18 mouse cellular contexts compared by ENCODE assay signal in the genomic region with DNA sequence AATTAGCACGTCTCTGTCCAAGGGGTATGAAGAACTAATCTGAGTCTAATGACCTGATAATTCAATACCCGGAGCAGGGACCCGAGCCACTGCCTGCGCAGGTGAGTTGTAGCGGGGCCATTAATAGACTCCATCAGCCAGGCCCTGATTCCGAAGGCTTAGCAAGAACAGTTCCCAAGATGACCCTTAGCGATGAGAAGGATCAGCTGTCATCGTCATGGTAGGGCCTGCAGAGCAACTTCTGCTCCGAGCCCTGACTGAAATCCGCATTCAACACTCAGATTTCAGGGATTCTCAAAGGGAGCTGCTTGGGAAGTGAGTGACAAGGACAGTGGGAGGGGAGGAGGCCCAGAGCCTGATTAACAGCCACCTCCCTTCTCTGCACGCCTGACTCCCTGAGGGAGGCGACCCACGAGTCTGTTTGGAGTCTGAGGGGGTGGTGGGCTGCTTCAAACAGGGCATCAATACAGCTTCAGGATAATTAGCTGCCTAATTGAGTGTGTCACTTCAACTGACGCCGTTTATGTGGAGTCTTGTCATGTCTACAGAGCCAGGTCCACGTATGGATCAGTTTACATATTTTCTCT. TPM values are rescaled to one million over a fixed set of nuclear protein-coding genes. Genes with fewer than 3 reads are reported as not detected.
DNase-seq lines count a peak whose midpoint lies in the region; ATAC-seq lines count a peak whose summit lies in the region.
"Had no signal": no experiment of that assay in that cellular context is flagged by ENCODE, and none has a peak within 500 bp of the region (broad histone marks: within the 10 kb centered on the region; RNA-seq: fewer than 3 reads in every experiment).

No protein-coding gene starts in this region.

- no peaks in the 10 kb centered on the region for H3K36me3 ChIP-seq in kidney, embryonic 14.5 days (ENCODE audit: control insufficient read depth, insufficient read depth, low read length)
- H3K36me3 ChIP-seq in midbrain, embryonic 13.5 days, result no peaks in the 10 kb centered on the region
- no peaks in the 10 kb centered on the region for H3K36me3 ChIP-seq in midbrain, embryonic 16.5 days (ENCODE audit: control insufficient read depth, insufficient read depth, low read length)
- no peaks in the 10 kb centered on the region for H3K36me3 ChIP-seq in hindbrain, embryonic 12.5 days
- H3K36me3 ChIP-seq: neural tube, embryonic 15.5 days had no signal

- ATAC-seq in kidney, embryonic 14.5 days (ENCODE audit: low FRiP score, low TSS enrichment), result peak; percentile 90
- ATAC-seq in midbrain, embryonic 13.5 days, result no peak
- no peak for ATAC-seq in midbrain, embryonic 16.5 days
- peak; percentile 27; the same call in 1 of the 2 replicates for ATAC-seq in hindbrain, embryonic 12.5 days (ENCODE audit: low FRiP score)
- ATAC-seq: liver, postnatal 0 days had no signal

- no peak for DNase-seq in kidney, adult 18-20 months
- peak; percentile 40 for DNase-seq in retina, embryonic 14.5 days (ENCODE audit: low spot score)
- no peak for DNase-seq in lung, postnatal 14 days
- no peak for DNase-seq in frontal cortex, postnatal 36 days (ENCODE audit: low spot score in 2 of 2)
- DNase-seq: cerebellum, adult 9-11 months; gastrocnemius, adult 2 months; heart, postnatal 10 days; kidney, postnatal 10 days; layer of hippocampus, postnatal 36 days; liver, postnatal 0 days; lung, postnatal 10 days; thymus, adult 2 months had no signal

- H3K9ac ChIP-seq in kidney, embryonic 14.5 days (ENCODE audit: low read depth, low read length), result no peak overlapping the region
- no peak overlapping the region for H3K9ac ChIP-seq in midbrain, embryonic 13.5 days (replicated peaks)
- no peak overlapping the region for H3K9ac ChIP-seq in midbrain, embryonic 16.5 days (ENCODE audit: low read depth, low read length)
- no peak overlapping the region for H3K9ac ChIP-seq in hindbrain, embryonic 12.5 days
- H3K9ac ChIP-seq: liver, postnatal 0 days; neural tube, embryonic 15.5 days had no signal

- H3K4me1 ChIP-seq in kidney, embryonic 14.5 days (ENCODE audit: control insufficient read depth, insufficient read depth, low read length), result 0 out of 2 replicates have a peak, but pooled peaks cover 10% of the 10 kb centered on the region
- H3K4me1 ChIP-seq in midbrain, embryonic 13.5 days (replicated peaks), result peaks cover 25% of the 10 kb centered on the region
- peaks cover 21% of the 10 kb centered on the region for H3K4me1 ChIP-seq in midbrain, embryonic 16.5 days (ENCODE audit: control insufficient read depth, insufficient read depth, low read length)
- H3K4me1 ChIP-seq in hindbrain, embryonic 12.5 days, result peaks cover 23% of the 10 kb centered on the region

- no peak overlapping the region for H3K27ac ChIP-seq in kidney, embryonic 14.5 days (ENCODE audit: low read depth, low read length)
- 0 out of 2 replicates have a peak overlapping the region, but pooled peaks have one; percentile 14 for H3K27ac ChIP-seq in midbrain, embryonic 13.5 days
- no peak overlapping the region for H3K27ac ChIP-seq in midbrain, embryonic 16.5 days (ENCODE audit: low read length)
- no peak overlapping the region for H3K27ac ChIP-seq in hindbrain, embryonic 12.5 days
- H3K27ac ChIP-seq: gastrocnemius, adult 2 months; neural tube, embryonic 15.5 days had no signal

- H3K27me3 ChIP-seq in kidney, embryonic 14.5 days (ENCODE audit: control insufficient read depth, insufficient read depth, low read length), result no peaks in the 10 kb centered on the region
- H3K27me3 ChIP-seq in midbrain, embryonic 13.5 days, result peaks cover 15% of the 10 kb centered on the region; the same call in 1 of the 2 replicates
- no peaks in the 10 kb centered on the region for H3K27me3 ChIP-seq in midbrain, embryonic 16.5 days (ENCODE audit: control insufficient read depth, insufficient read depth, low read depth, low read length)
- no peaks in the 10 kb centered on the region for H3K27me3 ChIP-seq in hindbrain, embryonic 12.5 days
- H3K27me3 ChIP-seq: neural tube, embryonic 15.5 days had no signal

- no peak overlapping the region for H3K4me3 ChIP-seq in kidney, embryonic 14.5 days (ENCODE audit: low read length)
- no peak overlapping the region for H3K4me3 ChIP-seq in midbrain, embryonic 13.5 days (replicated peaks)
- no peak overlapping the region for H3K4me3 ChIP-seq in midbrain, embryonic 16.5 days (ENCODE audit: low read depth, low read length)
- no peak overlapping the region for H3K4me3 ChIP-seq in hindbrain, embryonic 12.5 days
- H3K4me3 ChIP-seq: gastrocnemius, adult 2 months; neural tube, embryonic 15.5 days had no signal

- 35% methylated on average over 16 of the region's 16 CpGs for WGBS in kidney, embryonic 14.5 days
- WGBS in midbrain, embryonic 13.5 days, result 41% methylated on average over 16 of the region's 16 CpGs
- 33% methylated on average over 16 of the region's 16 CpGs for WGBS in midbrain, embryonic 16.5 days
- WGBS in hindbrain, embryonic 12.5 days, result 45% methylated on average over 16 of the region's 16 CpGs

- no peak overlapping the region for H3K4me2 ChIP-seq in kidney, embryonic 14.5 days (replicated peaks; ENCODE audit: low read depth, low read length)
- no peak overlapping the region for H3K4me2 ChIP-seq in midbrain, embryonic 13.5 days (replicated peaks)
- no peak overlapping the region for H3K4me2 ChIP-seq in midbrain, embryonic 16.5 days (ENCODE audit: low read length)
- H3K4me2 ChIP-seq in hindbrain, embryonic 12.5 days (replicated peaks), result no peak overlapping the region
- H3K4me2 ChIP-seq: heart, embryonic 11.5 days; neural tube, embryonic 15.5 days had no signal

- H3K9me3 ChIP-seq in kidney, embryonic 14.5 days (ENCODE audit: control insufficient read depth, low read length), result peaks cover 7% of the 10 kb centered on the region; the same call in 1 of the 2 replicates
- 0 out of 2 replicates have a peak, but pooled peaks cover 5% of the 10 kb centered on the region for H3K9me3 ChIP-seq in midbrain, embryonic 13.5 days
- H3K9me3 ChIP-seq in midbrain, embryonic 16.5 days (replicated peaks; ENCODE audit: control insufficient read depth, low read length, poor library complexity, severe bottlenecking), result no peaks in the 10 kb centered on the region
- H3K9me3 ChIP-seq in hindbrain, embryonic 12.5 days (replicated peaks), result no peaks in the 10 kb centered on the region
- H3K9me3 ChIP-seq: neural tube, embryonic 15.5 days had no signal

RNA-seq across cellular contexts. Expression of a gene that starts 16.6 kb away (rescaled TPM):
- 288 and 371 TPM in 2 replicates for polyA plus RNA-seq in kidney, embryonic 14.5 days (2014; fragmentation: Nextera tagmentation; extraction: Ambion mirVana)
- 232 and 248 TPM in 2 replicates for polyA plus RNA-seq in midbrain, embryonic 13.5 days (2015; fragmentation: Nextera tagmentation; extraction: Ambion mirVana)
- polyA plus RNA-seq in midbrain, embryonic 16.5 days (2015; fragmentation: Nextera tagmentation; extraction: Ambion mirVana), result 233 and 236 TPM in 2 replicates
- polyA plus RNA-seq in hindbrain, embryonic 12.5 days (2016; fragmentation: Nextera tagmentation; extraction: Ambion mirVana), result 257 and 263 TPM in 2 replicates

Comparison
In these comparisons a context has a peak if more than half of its experiments do, and no peak if none do; other contexts are left out.
1. ATAC-seq: peak in kidney, embryonic 14.5 days (single experiment) and hindbrain, embryonic 12.5 days (single experiment); none in midbrain, embryonic 13.5 days (single experiment) and midbrain, embryonic 16.5 days (single experiment).